Mouse (Mus musculus): Measurements from ENCODE around the gene Nrarp. TPM values are rescaled to one million over a fixed set of nuclear protein-coding genes. Genes with fewer than 3 reads are reported as not detected.

Nrarp gene
- polyA plus RNA-seq, 1 experiment from 2014 or later: 18.6 TPM

GRCm38 (mm10) chr2:25225811-25226379, 45.3 kb downstream of the Nrarp start:
- no peaks in the 10 kb centered on the region for H3K27me3 ChIP-seq (replicated peaks; ENCODE audit: control insufficient read depth, insufficient read depth, low read length)
- peaks cover 12% of the 10 kb centered on the region for H3K4me1 ChIP-seq (ENCODE audit: control insufficient read depth, insufficient read depth, low read length)
- peaks cover 8% of the 10 kb centered on the region; the same call in 1 of the 2 replicates for H3K36me3 ChIP-seq (ENCODE audit: control insufficient read depth, insufficient read depth, low read length)
- WGBS: 77% methylated on average over 8 of the region's 8 CpGs
- no peak overlapping the region for H3K9ac ChIP-seq (ENCODE audit: low read length)
- no peak overlapping the region for H3K4me3 ChIP-seq (ENCODE audit: low read depth, low read length)
- H3K9me3 ChIP-seq (replicated peaks; ENCODE audit: control insufficient read depth, low read length): no peaks in the 10 kb centered on the region
- ATAC-seq (no peak), DNase-seq (ENCODE audit: low spot score) (no peak)
- H3K4me2 ChIP-seq (ENCODE audit: low read length): peak overlapping the region; percentile 46
- peak overlapping the region; percentile 98; the same call in 1 of the 2 replicates for H3K27ac ChIP-seq (ENCODE audit: low read depth, low read length)

GRCm38 (mm10) chr2:25226864-25227263, 46.3 kb downstream of the Nrarp start:
- no peak overlapping the region for H3K4me3 ChIP-seq (ENCODE audit: low read depth, low read length)
- H3K27me3 ChIP-seq (replicated peaks; ENCODE audit: control insufficient read depth, insufficient read depth, low read length): no peaks in the 10 kb centered on the region
- DNase-seq (ENCODE audit: low spot score): no peak
- no peak overlapping the region for H3K4me2 ChIP-seq (ENCODE audit: low read length)
- no peak overlapping the region for H3K9ac ChIP-seq (ENCODE audit: low read length)
- no peak for ATAC-seq
- WGBS: 90% methylated on average over 5 of the region's 5 CpGs
- H3K9me3 ChIP-seq (replicated peaks; ENCODE audit: control insufficient read depth, low read length): no peaks in the 10 kb centered on the region
- H3K27ac ChIP-seq (ENCODE audit: low read depth, low read length): no peak overlapping the region
- H3K4me1 ChIP-seq (ENCODE audit: control insufficient read depth, insufficient read depth, low read length): peaks cover 12% of the 10 kb centered on the region
- H3K36me3 ChIP-seq (ENCODE audit: control insufficient read depth, insufficient read depth, low read length): peaks cover 2% of the 10 kb centered on the region; the same call in 1 of the 2 replicates

GRCm38 (mm10) chr2:25227406-25227805, 46.8 kb downstream of the Nrarp start:
- 85% methylated on average over 4 of the region's 4 CpGs for WGBS

GRCm38 (mm10) chr2:25228431-25228889, 47.9 kb downstream of the Nrarp start:
- Histone ChIP-seq H3K4me2 (ENCODE audit: low read length) (peak overlapping the region; percentile 41), H3K27me3 (replicated peaks; ENCODE audit: control insufficient read depth, insufficient read depth, low read length) (no peaks in the 10 kb centered on the region), H3K27ac (ENCODE audit: low read depth, low read length) (peak overlapping the region; percentile 58), H3K9ac (ENCODE audit: low read length) (0 out of 2 replicates have a peak overlapping the region, but pooled peaks have one; percentile 37), H3K36me3 (ENCODE audit: control insufficient read depth, insufficient read depth, low read length) (no peaks in the 10 kb centered on the region), H3K4me1 (ENCODE audit: control insufficient read depth, insufficient read depth, low read length) (peaks cover 8% of the 10 kb centered on the region), H3K4me3 (ENCODE audit: low read depth, low read length) (peak overlapping the region; percentile 15; the same call in 1 of the 2 replicates), H3K9me3 (replicated peaks; ENCODE audit: control insufficient read depth, low read length) (no peaks in the 10 kb centered on the region)
- DNase-seq (ENCODE audit: low spot score) (peak; percentile 91), ATAC-seq (no peak)
- WGBS: 2% methylated on average over 7 of the region's 7 CpGs

More at GRCm38 (mm10) chr2:25227406-25227805, 46.8 kb downstream of the Nrarp start:
- Histone ChIP-seq H3K36me3 (ENCODE audit: control insufficient read depth, insufficient read depth, low read length) (no peaks in the 10 kb centered on the region), H3K27ac (ENCODE audit: low read depth, low read length) (no peak overlapping the region), H3K9me3 (replicated peaks; ENCODE audit: control insufficient read depth, low read length) (no peaks in the 10 kb centered on the region), H3K4me2 (ENCODE audit: low read length) (no peak overlapping the region), H3K4me1 (ENCODE audit: control insufficient read depth, insufficient read depth, low read length) (peaks cover 12% of the 10 kb centered on the region), H3K9ac (ENCODE audit: low read length) (no peak overlapping the region), H3K4me3 (ENCODE audit: low read depth, low read length) (no peak overlapping the region), H3K27me3 (replicated peaks; ENCODE audit: control insufficient read depth, insufficient read depth, low read length) (no peaks in the 10 kb centered on the region)
- DNase-seq (ENCODE audit: low spot score) (no peak), ATAC-seq (no peak)

- H3K9ac ChIP-seq (ENCODE audit: low read length): no peak overlapping the region
- DNase-seq (ENCODE audit: low spot score): no peak
Observed at GRCm38 (mm10) chr2:25228995-25229530, 48.5 kb downstream of the Nrarp start.

GRCm38 (mm10) chr2:25229582-25229981, 49.0 kb downstream of the Nrarp start:
- WGBS: 80% methylated on average over 5 of the region's 5 CpGs
- Histone ChIP-seq H3K4me2 (ENCODE audit: low read length) (no peak overlapping the region), H3K9me3 (replicated peaks; ENCODE audit: control insufficient read depth, low read length) (no peaks in the 10 kb centered on the region), H3K27me3 (replicated peaks; ENCODE audit: control insufficient read depth, insufficient read depth, low read length) (no peaks in the 10 kb centered on the region), H3K4me3 (ENCODE audit: low read depth, low read length) (no peak overlapping the region), H3K9ac (ENCODE audit: low read length) (no peak overlapping the region), H3K36me3 (ENCODE audit: control insufficient read depth, insufficient read depth, low read length) (no peaks in the 10 kb centered on the region), H3K4me1 (ENCODE audit: control insufficient read depth, insufficient read depth, low read length) (peaks cover 5% of the 10 kb centered on the region), H3K27ac (ENCODE audit: low read depth, low read length) (no peak overlapping the region)
- no peak for ATAC-seq
- no peak for DNase-seq (ENCODE audit: low spot score)

More at GRCm38 (mm10) chr2:25228995-25229530, 48.5 kb downstream of the Nrarp start:
- Histone ChIP-seq H3K27ac (ENCODE audit: low read depth, low read length) (no peak overlapping the region), H3K9me3 (replicated peaks; ENCODE audit: control insufficient read depth, low read length) (no peaks in the 10 kb centered on the region), H3K4me2 (ENCODE audit: low read length) (no peak overlapping the region), H3K4me3 (ENCODE audit: low read depth, low read length) (no peak overlapping the region), H3K36me3 (ENCODE audit: control insufficient read depth, insufficient read depth, low read length) (no peaks in the 10 kb centered on the region), H3K27me3 (replicated peaks; ENCODE audit: control insufficient read depth, insufficient read depth, low read length) (no peaks in the 10 kb centered on the region), H3K4me1 (ENCODE audit: control insufficient read depth, insufficient read depth, low read length) (peaks cover 5% of the 10 kb centered on the region)
- 66% methylated on average over 6 of the region's 6 CpGs for WGBS
- ATAC-seq: no peak

- no peaks in the 10 kb centered on the region for H3K27me3 ChIP-seq (replicated peaks; ENCODE audit: control insufficient read depth, insufficient read depth, low read length)
- no peaks in the 10 kb centered on the region for H3K9me3 ChIP-seq (replicated peaks; ENCODE audit: control insufficient read depth, low read length)
- H3K4me1 ChIP-seq (ENCODE audit: control insufficient read depth, insufficient read depth, low read length): peaks cover 2% of the 10 kb centered on the region; the same call in 1 of the 2 replicates
- no peak overlapping the region for H3K4me2 ChIP-seq (ENCODE audit: low read length)
- no peaks in the 10 kb centered on the region for H3K36me3 ChIP-seq (ENCODE audit: control insufficient read depth, insufficient read depth, low read length)
- DNase-seq (ENCODE audit: low spot score) (no peak), ATAC-seq (no peak)
- no peak overlapping the region for H3K9ac ChIP-seq (ENCODE audit: low read length)
- 89% methylated on average over 7 of the region's 7 CpGs for WGBS
- no peak overlapping the region for H3K27ac ChIP-seq (ENCODE audit: low read depth, low read length)
- no peak overlapping the region for H3K4me3 ChIP-seq (ENCODE audit: low read depth, low read length)
Observed at GRCm38 (mm10) chr2:25230581-25230980, 50.0 kb downstream of the Nrarp start.

- no peaks in the 10 kb centered on the region for H3K4me1 ChIP-seq (ENCODE audit: control insufficient read depth, insufficient read depth, low read length)
- no peak for DNase-seq (ENCODE audit: low spot score)
- H3K27me3 ChIP-seq (replicated peaks; ENCODE audit: control insufficient read depth, insufficient read depth, low read length): no peaks in the 10 kb centered on the region
- no peaks in the 10 kb centered on the region for H3K9me3 ChIP-seq (replicated peaks; ENCODE audit: control insufficient read depth, low read length)
- H3K4me3 ChIP-seq (ENCODE audit: low read depth, low read length): no peak overlapping the region
- no peak overlapping the region for H3K4me2 ChIP-seq (ENCODE audit: low read length)
- WGBS: 49% methylated on average over 12 of the region's 12 CpGs
- no peak overlapping the region for H3K27ac ChIP-seq (ENCODE audit: low read depth, low read length)
- no peak for ATAC-seq
- H3K9ac ChIP-seq (ENCODE audit: low read length): no peak overlapping the region
- no peaks in the 10 kb centered on the region for H3K36me3 ChIP-seq (ENCODE audit: control insufficient read depth, insufficient read depth, low read length)
Observed at GRCm38 (mm10) chr2:25231038-25231437, 50.5 kb downstream of the Nrarp start.
